In genomic region chr2:112287059-112287458, GRCm38 (mm10) we compare ENCODE assay signal across 1 mouse cellular context.
TF ChIP-seq lines count a peak whose summit lies in the region.

No protein-coding gene starts in this region.

TF ChIP-seq in MEL, 35 proteins besides CTCF, POLR2A, EP300 and RAD21:
- no peak for TF ChIP-seq BHLHE40 (IDR thresholded peaks at IDR 0.05; ENCODE audit: borderline replicate concordance, low read depth, low read length)
- TF ChIP-seq E2F4 (IDR thresholded peaks at IDR 0.05; ENCODE audit: borderline replicate concordance, low read depth, low read length): no peak
- no peak for TF ChIP-seq TBP (IDR thresholded peaks at IDR 0.05; ENCODE audit: low read depth, low read length)
